Mouse (Mus musculus): ENCODE results near the gene Gm3604. TPM values are rescaled to one million over a fixed set of nuclear protein-coding genes. Genes with fewer than 3 reads are reported as not detected.
A peak's percentile ranks its signal among the peaks of the same experiment; 100 is the strongest.
"Not testable (repeated sequence)": the region's sequence is repeated elsewhere in the genome, so short reads cannot be mapped to it uniquely, and the experiment has no call there.

Gm3604 gene
- polyA plus RNA-seq (2015; fragmentation: Nextera tagmentation; extraction: Ambion mirVana): 3.4 and 4.6 TPM in 2 replicates

- H3K27ac ChIP-seq (replicated peaks); H3K9ac ChIP-seq; ATAC-seq (ENCODE audit: insufficient number of reproducible peaks, low FRiP score, low TSS enrichment, low read depth); H3K9me3 ChIP-seq (replicated peaks); H3K27me3 ChIP-seq; H3K36me3 ChIP-seq; H3K4me1 ChIP-seq: not testable (repeated sequence)
- H3K4me3 ChIP-seq (replicated peaks): peak within 1 kb of the TSS; percentile 47
- peak within 1 kb of the TSS; percentile 42 for H3K4me2 ChIP-seq (replicated peaks)
- 5% methylated on average over 13 of the region's 13 CpGs for WGBS
These were observed at the start of gene Gm3604 for GRCm38 (mm10) chr13:62382952-62383351. Gene Gm3604, minus strand, starts transcription at chr13:62383177.

DNA sequence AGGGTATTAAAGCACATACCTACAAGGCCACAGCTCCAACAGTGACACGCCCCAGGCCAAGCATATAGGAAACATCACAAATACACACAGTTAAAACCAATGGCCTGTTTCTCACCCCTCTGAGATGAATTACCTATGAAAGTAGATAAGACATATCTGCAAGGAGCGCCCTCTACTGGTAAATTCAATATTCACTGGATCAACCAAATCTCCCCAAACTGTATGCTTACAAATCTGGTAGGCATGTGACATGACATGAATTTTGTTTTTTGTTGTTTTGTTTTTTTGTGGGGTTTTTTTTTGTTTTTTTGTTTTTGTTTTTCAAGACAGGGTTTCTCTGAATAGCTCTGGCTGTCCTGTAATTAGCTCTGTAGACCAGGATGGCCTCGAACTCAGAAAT, 16.2 kb upstream of the Gm3604 start:
- not testable (repeated sequence) for H3K4me2 ChIP-seq (replicated peaks); H3K4me1 ChIP-seq; H3K4me3 ChIP-seq (replicated peaks); ATAC-seq (ENCODE audit: insufficient number of reproducible peaks, low FRiP score, low TSS enrichment, low read depth); H3K27ac ChIP-seq (replicated peaks); H3K9me3 ChIP-seq (replicated peaks); H3K36me3 ChIP-seq; H3K27me3 ChIP-seq; H3K9ac ChIP-seq
- 64% methylated on average over 3 of the region's 3 CpGs for WGBS

DNA sequence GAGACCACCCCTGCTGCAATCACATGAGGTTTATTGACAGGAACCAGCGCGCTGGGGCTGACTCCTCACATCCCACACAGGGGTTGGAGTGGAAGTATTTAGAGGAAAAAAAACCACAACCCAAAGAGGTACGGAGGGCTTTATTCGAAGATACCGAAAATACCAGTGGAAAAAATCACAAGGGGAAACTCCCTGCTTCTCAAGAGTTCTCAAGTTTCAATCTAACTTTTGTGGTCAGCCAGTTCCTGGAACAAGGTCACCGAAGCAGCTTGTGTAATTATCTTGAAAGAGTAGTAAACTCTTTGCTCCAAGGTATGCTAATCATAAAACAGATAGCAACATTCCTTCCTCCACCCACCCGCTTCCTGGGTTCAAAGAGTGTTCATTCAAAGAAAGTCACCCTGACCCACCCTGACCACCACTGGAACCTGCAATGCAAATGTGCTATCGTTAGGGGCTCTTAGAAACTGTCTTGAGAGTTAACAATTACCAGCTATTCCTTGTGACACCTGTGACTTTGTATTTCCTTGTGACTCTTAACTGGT, 7.2 kb upstream of the Gm3604 start:
- not testable (repeated sequence) for H3K27ac ChIP-seq (replicated peaks); H3K4me3 ChIP-seq (replicated peaks); H3K36me3 ChIP-seq; H3K4me2 ChIP-seq (replicated peaks); H3K4me1 ChIP-seq; ATAC-seq (ENCODE audit: insufficient number of reproducible peaks, low FRiP score, low TSS enrichment, low read depth); H3K9me3 ChIP-seq (replicated peaks); H3K9ac ChIP-seq; H3K27me3 ChIP-seq
- 87% methylated on average over 8 of the region's 8 CpGs for WGBS

DNA sequence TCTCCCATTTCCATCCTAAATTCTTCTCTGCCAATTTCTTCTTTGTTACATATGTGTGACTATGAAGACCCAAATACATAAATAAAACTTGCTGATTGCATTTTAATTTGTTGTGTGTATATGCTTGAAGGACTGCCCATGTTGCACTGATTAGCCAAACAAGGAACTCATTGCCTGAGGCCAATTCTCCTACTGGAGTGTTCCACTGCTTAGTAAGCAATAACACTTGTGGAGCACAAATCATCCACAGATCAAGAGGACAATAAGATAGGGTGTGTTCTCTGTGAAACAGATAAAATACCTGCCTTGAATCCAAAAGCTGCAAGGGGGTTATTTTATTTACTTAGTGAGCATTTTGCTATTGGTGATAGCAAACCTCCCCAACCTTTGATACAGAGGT, 51.2 kb downstream of the Gm3604 start:
- Histone ChIP-seq H3K4me3 (replicated peaks) (no peak overlapping the region), H3K9me3 (replicated peaks) (no peaks in the 10 kb centered on the region), H3K36me3 (no peaks in the 10 kb centered on the region), H3K27me3 (no peaks in the 10 kb centered on the region), H3K4me2 (replicated peaks) (no peak overlapping the region), H3K4me1 (no peaks in the 10 kb centered on the region), H3K27ac (replicated peaks) (no peak overlapping the region), H3K9ac (no peak overlapping the region)
- ATAC-seq (ENCODE audit: insufficient number of reproducible peaks, low FRiP score, low TSS enrichment, low read depth): no peak

DNA sequence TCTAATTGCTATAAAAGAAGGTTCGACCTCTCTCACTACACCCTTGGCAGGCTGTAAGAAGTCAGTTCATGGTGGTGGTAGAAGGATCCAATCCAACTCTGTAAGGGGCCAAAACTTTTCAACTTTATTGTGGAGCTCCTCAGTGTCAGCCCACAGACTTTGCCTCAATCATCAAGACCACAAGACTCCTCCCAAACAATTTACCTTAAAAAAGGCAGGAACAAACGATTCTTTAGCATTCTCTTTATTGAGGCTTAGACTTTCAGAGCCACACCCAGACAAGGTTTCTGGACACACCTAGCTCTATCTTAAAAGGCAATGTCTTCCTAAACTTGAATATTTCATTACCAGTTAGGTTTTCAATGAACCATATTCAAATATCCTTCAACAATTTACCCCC, 51.6 kb downstream of the Gm3604 start:
- no peak overlapping the region for H3K9ac ChIP-seq
- 79% methylated on average over 2 of the region's 2 CpGs for WGBS
- H3K4me3 ChIP-seq (replicated peaks): no peak overlapping the region
- H3K27me3 ChIP-seq: no peaks in the 10 kb centered on the region
- no peaks in the 10 kb centered on the region for H3K36me3 ChIP-seq
- no peak for ATAC-seq (ENCODE audit: insufficient number of reproducible peaks, low FRiP score, low TSS enrichment, low read depth)
- H3K27ac ChIP-seq (replicated peaks): no peak overlapping the region
- H3K4me2 ChIP-seq (replicated peaks): no peak overlapping the region
- H3K4me1 ChIP-seq: no peaks in the 10 kb centered on the region
- no peaks in the 10 kb centered on the region for H3K9me3 ChIP-seq (replicated peaks)

Small RNA genes lying within 50 kb of the gene (microRNA-seq; reads per million reads assigned to microRNA genes)
- gene Gm25933 (ENCODE audit: borderline number of aligned reads): not detected

Other genes starting within 250 kb of the Gm3604 start
- gene Gm49359, start 83.7 kb upstream of the Gm3604 start, polyA plus RNA-seq (2015; fragmentation: Nextera tagmentation; extraction: Ambion mirVana): 12.3 and 14.3 TPM in 2 replicates
- gene Zfp935, start 175.3 kb upstream of the Gm3604 start, polyA plus RNA-seq (2015; fragmentation: Nextera tagmentation; extraction: Ambion mirVana): not detected in 2 replicates
- gene Zfp934, start 188.0 kb upstream of the Gm3604 start, polyA plus RNA-seq (2015; fragmentation: Nextera tagmentation; extraction: Ambion mirVana): 12.6 and 14.3 TPM in 2 replicates
- gene 6720489N17Rik, start 241.0 kb upstream of the Gm3604 start, polyA plus RNA-seq (2015; fragmentation: Nextera tagmentation; extraction: Ambion mirVana): 11.9 and 13.0 TPM in 2 replicates

Measured in embryonic facial prominence, embryonic 15.5 days (tissue).